Mouse (Mus musculus): ENCODE measurements around the gene Fam117a. TPM values are rescaled to one million over a fixed set of nuclear protein-coding genes. Genes with fewer than 3 reads are reported as not detected.

The Fam117a gene
- polyA plus RNA-seq, 2 experiments = 71.6 to 103 TPM

DNA sequence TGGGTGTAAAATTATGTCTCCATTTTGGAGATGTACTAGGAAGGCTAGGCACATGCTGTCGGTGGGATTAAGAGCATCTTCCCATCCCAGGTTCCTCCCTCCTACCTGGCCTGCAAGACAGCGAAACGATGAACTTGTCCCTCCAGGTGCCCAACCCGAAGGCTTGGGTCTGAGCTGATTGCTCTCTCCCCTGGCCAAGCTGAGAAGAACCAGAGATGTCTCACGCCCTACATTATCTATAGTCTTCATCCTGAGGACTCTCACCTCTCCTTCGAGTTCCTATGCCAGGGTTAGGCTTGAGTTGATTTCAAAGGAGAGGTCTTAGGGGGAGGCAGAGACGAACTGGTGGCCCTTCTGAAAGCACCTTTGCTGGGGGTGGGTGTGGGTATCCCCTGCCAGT lies 19.2 kb downstream of the Fam117a start:
- Histone ChIP-seq H3K9ac (replicated peaks) (peak overlapping the region; percentile 77), H3K4me1 (replicated peaks; ENCODE audit: control insufficient read depth in 2 of 2, insufficient read depth in 2 of 2, low read length in 1 of 2) (peaks cover 47 to 58% of the 10 kb centered on the region in 2 experiments), H3K27ac (peak overlapping the region; percentile 99), H3K36me3 (replicated peaks; ENCODE audit: control insufficient read depth, insufficient read depth, low read depth) (peaks cover 85% of the 10 kb centered on the region), H3K27me3 (ENCODE audit: control insufficient read depth, insufficient read depth, low read length) (no peaks in the 10 kb centered on the region), H3K4me2 (ENCODE audit: low read depth) (peak overlapping the region; percentile 57), H3K9me3 (ENCODE audit: control insufficient read depth, low read length) (no peaks in the 10 kb centered on the region), H3K4me3 (ENCODE audit: insufficient read depth in 1 of 2, low read depth in 2 of 2, low read length in 2 of 2) (peak overlapping the region; percentile 36 to 42)
- DNase-seq (ENCODE audit: low read depth in 3 of 3, low spot score in 3 of 3) (no peak), ATAC-seq (ENCODE audit: insufficient read depth) (peak; percentile 36)
- TF ChIP-seq EP300 (IDR thresholded peaks at IDR 0.05; ENCODE audit: low read depth) = no peak
- no peak for TF ChIP-seq CTCF (IDR thresholded peaks at IDR 0.05; ENCODE audit: low read depth)
- 33% methylated on average over 7 of the region's 7 CpGs for WGBS (ENCODE audit: insufficient replicate concordance)

DNA sequence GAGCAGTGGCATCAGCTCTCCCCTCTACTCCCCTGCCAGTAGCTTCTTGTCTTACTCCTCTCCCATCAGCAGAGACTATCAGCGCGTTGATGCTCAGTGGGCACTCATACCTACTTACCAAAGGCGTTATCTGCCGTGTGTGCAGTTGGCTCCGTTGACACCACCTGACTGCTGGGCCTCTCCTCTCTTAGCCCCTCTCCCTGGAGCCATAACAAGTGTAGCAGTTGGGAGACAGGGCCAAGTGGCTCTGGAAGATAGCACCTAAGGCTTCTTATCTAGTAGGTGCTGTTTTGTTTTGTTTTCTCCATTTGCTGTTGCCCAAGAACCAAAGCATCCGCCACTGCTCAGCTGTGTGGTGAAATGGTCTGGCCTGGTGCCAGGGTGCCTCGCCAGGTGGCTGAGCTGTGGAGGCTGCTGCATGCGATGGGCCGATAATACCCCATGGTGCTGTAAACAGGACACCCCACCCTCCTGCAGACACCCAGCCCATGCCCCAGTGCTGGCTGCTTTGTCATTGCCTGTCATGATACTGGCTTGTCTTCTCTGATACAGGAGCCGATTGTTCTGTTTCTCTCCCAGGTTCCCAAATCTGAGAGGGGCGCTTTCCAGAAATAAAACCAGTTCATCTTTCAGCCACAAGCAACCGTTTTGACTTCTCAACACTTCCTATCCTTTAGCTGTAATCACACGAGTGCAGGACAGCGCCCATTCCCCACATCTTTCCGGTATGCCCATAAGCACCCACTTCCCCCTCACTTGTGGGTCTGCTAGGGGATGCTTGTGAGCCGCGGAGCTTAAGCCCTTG lies 19.9 kb downstream of the Fam117a start:
- DNase-seq (ENCODE audit: low read depth in 3 of 3, low spot score in 3 of 3) = peak; percentile 94 to 95 (median 95)
- TF ChIP-seq CTCF (IDR thresholded peaks at IDR 0.05; ENCODE audit: low read depth) (peak; percentile 21; the same call in 1 of the 2 replicates), EP300 (IDR thresholded peaks at IDR 0.05; ENCODE audit: low read depth) (peak; percentile 99)
- ATAC-seq (ENCODE audit: insufficient read depth) = peak; percentile 94
- no peaks in the 10 kb centered on the region for H3K9me3 ChIP-seq (ENCODE audit: control insufficient read depth, low read length)
- H3K27ac ChIP-seq = peak overlapping the region; percentile 99
- H3K36me3 ChIP-seq (replicated peaks; ENCODE audit: control insufficient read depth, insufficient read depth, low read depth) = peaks cover 83% of the 10 kb centered on the region
- H3K27me3 ChIP-seq (ENCODE audit: control insufficient read depth, insufficient read depth, low read length) = no peaks in the 10 kb centered on the region
- peaks cover 47 to 58% of the 10 kb centered on the region in 2 experiments for H3K4me1 ChIP-seq (replicated peaks; ENCODE audit: control insufficient read depth in 2 of 2, insufficient read depth in 2 of 2, low read length in 1 of 2)
- 14% methylated on average over 17 of the region's 17 CpGs for WGBS (ENCODE audit: insufficient replicate concordance)
- peak overlapping the region; percentile 36 to 42 for H3K4me3 ChIP-seq (ENCODE audit: insufficient read depth in 1 of 2, low read depth in 2 of 2, low read length in 2 of 2)
- H3K4me2 ChIP-seq (ENCODE audit: low read depth) = peak overlapping the region; percentile 57
- H3K9ac ChIP-seq (replicated peaks) = peak overlapping the region; percentile 77

DNA sequence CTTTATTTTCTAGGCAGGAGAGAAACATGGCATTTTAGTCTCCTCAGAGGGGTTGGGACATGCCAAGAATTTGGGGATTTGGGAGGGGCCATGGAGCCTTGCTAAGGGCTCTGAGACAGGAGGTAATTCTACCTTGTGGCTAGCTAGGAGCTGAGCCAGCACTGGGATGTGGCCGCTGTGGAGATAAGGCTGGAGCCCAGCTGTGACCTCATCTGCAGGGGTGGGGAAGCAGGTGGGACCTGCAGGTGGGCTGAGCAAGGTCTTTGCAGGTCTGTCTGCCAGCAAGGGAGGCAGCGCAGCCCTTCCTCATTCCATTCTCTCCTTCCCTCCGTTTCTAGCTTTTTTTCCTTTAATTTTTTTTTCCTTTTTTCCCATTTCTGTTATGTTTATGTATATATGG lies 21.4 kb downstream of the Fam117a start:
- Histone ChIP-seq H3K9ac (replicated peaks) (no peak overlapping the region), H3K36me3 (replicated peaks; ENCODE audit: control insufficient read depth, insufficient read depth, low read depth) (peaks cover 73% of the 10 kb centered on the region), H3K4me2 (ENCODE audit: low read depth) (no peak overlapping the region), H3K27ac (peak overlapping the region; percentile 99), H3K27me3 (ENCODE audit: control insufficient read depth, insufficient read depth, low read length) (no peaks in the 10 kb centered on the region), H3K9me3 (ENCODE audit: control insufficient read depth, low read length) (no peaks in the 10 kb centered on the region), H3K4me1 (replicated peaks; ENCODE audit: control insufficient read depth in 2 of 2, insufficient read depth in 2 of 2, low read length in 1 of 2) (peaks cover 41 to 49% of the 10 kb centered on the region in 2 experiments), H3K4me3 (ENCODE audit: insufficient read depth in 1 of 2, low read depth in 2 of 2, low read length in 2 of 2) (no peak overlapping the region)
- DNase-seq (ENCODE audit: low read depth in 3 of 3, low spot score in 3 of 3) (no peak), ATAC-seq (ENCODE audit: insufficient read depth) (no peak)
- TF ChIP-seq EP300 (IDR thresholded peaks at IDR 0.05; ENCODE audit: low read depth) (no peak), CTCF (IDR thresholded peaks at IDR 0.05; ENCODE audit: low read depth) (no peak)
- WGBS (ENCODE audit: insufficient replicate concordance) = 71% methylated on average over 3 of the region's 3 CpGs

DNA sequence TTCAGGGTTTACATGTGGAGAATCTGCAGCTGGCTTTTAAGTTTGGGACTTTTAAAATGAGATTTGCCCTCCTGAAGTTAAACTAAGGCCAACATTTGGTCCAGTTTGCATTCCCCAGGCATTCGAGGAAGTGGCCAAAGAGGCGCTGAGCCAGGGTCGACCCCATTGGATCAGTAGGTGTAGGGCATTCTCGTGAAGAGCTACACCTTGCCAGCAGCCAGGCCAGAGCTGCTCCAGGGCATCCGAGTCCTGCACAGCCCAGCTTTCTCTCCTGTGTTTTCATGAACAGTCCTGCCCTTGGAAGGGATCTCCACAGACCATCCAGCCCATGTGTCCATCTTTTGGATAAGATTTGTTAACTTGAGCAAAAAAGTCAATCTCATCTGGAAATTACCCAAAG lies 27.6 kb downstream of the Fam117a start:
- H3K36me3 ChIP-seq (replicated peaks; ENCODE audit: control insufficient read depth, insufficient read depth, low read depth) = peaks cover 84% of the 10 kb centered on the region
- no peak overlapping the region for H3K27ac ChIP-seq
- no peak overlapping the region for H3K4me2 ChIP-seq (ENCODE audit: low read depth)
- no peaks in the 10 kb centered on the region for H3K27me3 ChIP-seq (ENCODE audit: control insufficient read depth, insufficient read depth, low read length)
- H3K4me1 ChIP-seq (replicated peaks; ENCODE audit: control insufficient read depth in 2 of 2, insufficient read depth in 2 of 2, low read length in 1 of 2) = no peaks in the 10 kb centered on the region
- WGBS (ENCODE audit: insufficient replicate concordance) = 83% methylated on average over 5 of the region's 5 CpGs
- no peak for ATAC-seq (ENCODE audit: insufficient read depth)
- no peak for DNase-seq (ENCODE audit: low read depth in 3 of 3, low spot score in 3 of 3)
- H3K4me3 ChIP-seq (ENCODE audit: insufficient read depth in 1 of 2, low read depth in 2 of 2, low read length in 2 of 2) = no peak overlapping the region
- H3K9ac ChIP-seq (replicated peaks) = no peak overlapping the region
- no peak for TF ChIP-seq EP300 (IDR thresholded peaks at IDR 0.05; ENCODE audit: low read depth)
- no peak for TF ChIP-seq CTCF (IDR thresholded peaks at IDR 0.05; ENCODE audit: low read depth)
- H3K9me3 ChIP-seq (ENCODE audit: control insufficient read depth, low read length) = no peaks in the 10 kb centered on the region

DNA sequence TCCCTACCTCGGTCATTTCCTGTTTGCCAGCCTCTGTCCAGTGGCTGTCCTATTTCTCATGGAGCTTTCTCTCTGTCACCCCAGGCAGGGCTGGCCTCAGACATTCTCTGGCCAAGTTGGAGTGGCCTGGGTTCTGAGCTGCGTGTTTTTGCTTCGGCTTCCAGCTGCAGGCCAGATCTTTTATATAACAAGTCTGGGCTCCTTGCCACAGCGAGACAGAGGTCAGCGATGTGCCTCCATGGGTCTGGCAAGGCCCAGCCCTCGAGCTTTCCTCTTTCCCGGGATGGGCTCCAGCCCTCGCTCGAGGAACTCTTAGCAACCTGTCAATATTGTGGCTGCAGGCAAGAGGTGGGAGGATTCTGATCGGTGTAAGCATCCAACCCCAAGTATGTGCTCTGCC lies 28.8 kb downstream of the Fam117a start:
- Histone ChIP-seq H3K27me3 (ENCODE audit: control insufficient read depth, insufficient read depth, low read length) (no peaks in the 10 kb centered on the region), H3K9me3 (ENCODE audit: control insufficient read depth, low read length) (no peaks in the 10 kb centered on the region), H3K27ac (no peak overlapping the region), H3K36me3 (replicated peaks; ENCODE audit: control insufficient read depth, insufficient read depth, low read depth) (peaks cover 84% of the 10 kb centered on the region), H3K4me3 (ENCODE audit: insufficient read depth in 1 of 2, low read depth in 2 of 2, low read length in 2 of 2) (no peak overlapping the region), H3K4me1 (replicated peaks; ENCODE audit: control insufficient read depth in 2 of 2, insufficient read depth in 2 of 2, low read length in 1 of 2) (no peaks in the 10 kb centered on the region; a peak in 1 of 4 replicates), H3K4me2 (ENCODE audit: low read depth) (no peak overlapping the region), H3K9ac (replicated peaks) (no peak overlapping the region)
- WGBS (ENCODE audit: insufficient replicate concordance) = 88% methylated on average over 10 of the region's 10 CpGs
- ATAC-seq (ENCODE audit: insufficient read depth) = no peak
- no peak for DNase-seq (ENCODE audit: low read depth in 3 of 3, low spot score in 3 of 3)
- TF ChIP-seq EP300 (IDR thresholded peaks at IDR 0.05; ENCODE audit: low read depth) (no peak), CTCF (IDR thresholded peaks at IDR 0.05; ENCODE audit: low read depth) (no peak)
